Mouse (Mus musculus): Measurements from ENCODE around the gene Ankrd2.
A peak's percentile ranks its signal among the peaks of the same experiment; 100 is the strongest.

Ankrd2 gene

DNA sequence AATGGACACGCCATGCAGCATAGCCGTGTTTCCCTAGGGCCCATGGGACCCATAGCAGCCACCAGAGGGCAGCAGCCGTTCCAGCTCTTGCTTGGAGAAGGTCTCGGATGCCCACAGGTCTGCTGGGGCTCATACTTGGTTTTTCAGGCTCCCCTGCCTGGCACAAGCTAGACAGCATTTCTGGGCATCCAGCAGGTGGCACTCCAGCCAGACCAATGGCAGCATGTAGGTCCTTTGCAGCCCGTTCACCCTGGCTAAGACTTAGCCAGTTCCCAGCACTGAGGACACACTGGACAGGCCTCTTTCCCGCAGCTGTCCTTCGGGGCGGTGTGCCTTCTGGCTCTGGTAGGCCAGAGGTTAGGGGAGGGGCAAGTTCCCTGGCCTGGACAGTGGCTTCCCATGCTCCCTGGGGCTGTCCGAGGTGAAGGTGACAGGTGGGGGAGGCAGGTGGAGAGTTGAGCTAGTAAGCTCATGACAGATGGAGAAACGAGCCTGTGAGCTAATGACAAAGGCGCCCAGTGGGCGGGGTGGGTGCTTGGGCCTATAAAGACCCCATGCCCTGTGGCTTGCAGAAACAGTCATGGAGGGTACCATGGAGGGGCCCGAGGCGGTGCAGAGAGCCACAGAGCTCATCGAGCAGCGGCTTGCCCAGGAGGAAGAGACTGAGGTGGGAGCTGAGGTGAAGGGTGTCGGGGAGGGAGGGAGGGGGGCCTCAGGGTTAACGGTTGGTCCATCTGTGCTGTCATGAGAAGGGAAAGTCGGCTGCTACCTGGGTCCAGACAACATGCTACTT, at the start of gene Ankrd2:
Ankrd2 (plus strand) TSS at position 545 of the 793 bp plus-strand sequence.
- peak; percentile 88 for DNase-seq (ENCODE audit: low read depth)

DNA sequence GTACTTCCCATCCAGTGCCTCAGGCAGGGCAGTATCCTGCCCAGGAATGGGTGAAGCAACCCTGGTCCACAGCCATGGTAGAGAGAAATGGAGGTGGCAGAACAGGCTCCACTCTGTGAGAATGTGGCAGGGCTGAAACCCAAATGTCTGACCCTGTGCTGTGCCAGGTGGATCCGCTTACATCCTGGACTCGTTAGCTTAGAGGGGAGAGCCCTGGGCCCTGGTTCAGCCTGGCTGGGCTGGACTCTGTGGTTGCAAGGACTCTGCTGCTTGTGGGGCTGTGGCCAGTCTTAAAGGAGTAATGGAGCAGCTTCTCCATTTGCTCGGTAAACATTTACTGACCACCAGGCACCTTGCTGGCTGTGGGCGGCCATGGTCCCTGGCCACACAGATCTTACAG, 48.6 kb upstream of the Ankrd2 start:
- DNase-seq (ENCODE audit: low read depth) = no peak

- no peak for DNase-seq (ENCODE audit: low read depth)
Measured at GRCm38 (mm10) chr19:41989810-41990209, 46.0 kb upstream of the Ankrd2 start.

DNA sequence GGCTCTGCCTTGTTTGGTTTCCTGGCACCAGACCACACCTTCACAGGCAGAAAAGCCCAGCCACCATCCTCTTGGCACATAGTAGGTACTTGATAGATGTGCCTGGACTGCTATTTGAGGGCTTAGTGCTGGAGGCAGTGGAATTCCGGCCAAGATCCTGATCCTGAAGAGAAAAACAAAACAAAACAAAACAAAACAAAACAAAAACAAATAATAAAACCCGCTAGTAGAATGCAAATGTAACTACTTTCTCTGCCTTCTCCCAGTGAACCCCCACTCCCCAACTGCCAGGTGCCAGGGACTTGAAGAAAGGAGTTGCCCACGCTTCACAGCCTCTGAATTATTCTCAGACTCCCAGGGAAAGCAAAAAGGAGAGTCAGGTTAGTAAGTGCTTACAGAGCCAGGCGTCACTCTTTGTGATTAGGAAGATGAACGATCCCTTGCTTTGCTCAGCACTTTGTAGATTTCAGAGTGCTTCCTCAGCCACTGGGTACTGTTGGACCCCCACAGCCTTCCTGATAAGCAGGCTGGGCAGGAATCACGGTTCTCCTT, 43.8 kb upstream of the Ankrd2 start:
- no peak for DNase-seq (ENCODE audit: low read depth)

GRCm38 (mm10) chr19:41992971-41993370, 42.8 kb upstream of the Ankrd2 start:
- DNase-seq (ENCODE audit: low read depth) = no peak

GRCm38 (mm10) chr19:41993484-41993883, 42.3 kb upstream of the Ankrd2 start:
- DNase-seq (ENCODE audit: low read depth) = peak; percentile 98

- no peak for DNase-seq (ENCODE audit: low read depth)
Measured at GRCm38 (mm10) chr19:41994023-41994422, 41.8 kb upstream of the Ankrd2 start.

DNA sequence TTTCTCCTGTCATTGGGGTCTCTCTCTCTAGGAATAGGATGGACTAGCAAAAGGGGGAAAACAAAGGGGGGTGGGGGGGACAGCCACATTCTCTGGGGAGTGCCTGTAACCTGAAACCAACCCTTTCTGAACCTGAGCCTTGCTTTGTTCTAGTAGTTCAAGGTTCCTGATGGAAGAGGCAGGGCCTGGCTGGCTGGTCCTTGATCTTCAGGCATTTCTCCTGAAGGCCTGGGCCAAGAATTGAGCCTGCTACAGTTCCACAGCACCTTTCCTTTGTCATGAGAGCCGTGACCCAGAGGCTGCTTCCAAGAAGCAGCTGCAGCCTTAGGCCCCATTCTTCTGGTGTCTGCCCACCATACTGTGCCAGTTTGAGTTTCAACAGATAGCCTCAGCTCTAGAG, 40.3 kb upstream of the Ankrd2 start:
- DNase-seq (ENCODE audit: low read depth) = no peak

GRCm38 (mm10) chr19:41997090-41997489, 38.7 kb upstream of the Ankrd2 start:
- no peak for DNase-seq (ENCODE audit: low read depth)

- DNase-seq (ENCODE audit: low read depth) = peak; percentile 67
Measured at GRCm38 (mm10) chr19:41998770-41999548, 36.8 kb upstream of the Ankrd2 start.

- DNase-seq (ENCODE audit: low read depth) = no peak
Measured at GRCm38 (mm10) chr19:41999688-42000283, 36.0 kb upstream of the Ankrd2 start.

GRCm38 (mm10) chr19:42000446-42000958, 35.3 kb upstream of the Ankrd2 start:
- no peak for DNase-seq (ENCODE audit: low read depth)

DNA sequence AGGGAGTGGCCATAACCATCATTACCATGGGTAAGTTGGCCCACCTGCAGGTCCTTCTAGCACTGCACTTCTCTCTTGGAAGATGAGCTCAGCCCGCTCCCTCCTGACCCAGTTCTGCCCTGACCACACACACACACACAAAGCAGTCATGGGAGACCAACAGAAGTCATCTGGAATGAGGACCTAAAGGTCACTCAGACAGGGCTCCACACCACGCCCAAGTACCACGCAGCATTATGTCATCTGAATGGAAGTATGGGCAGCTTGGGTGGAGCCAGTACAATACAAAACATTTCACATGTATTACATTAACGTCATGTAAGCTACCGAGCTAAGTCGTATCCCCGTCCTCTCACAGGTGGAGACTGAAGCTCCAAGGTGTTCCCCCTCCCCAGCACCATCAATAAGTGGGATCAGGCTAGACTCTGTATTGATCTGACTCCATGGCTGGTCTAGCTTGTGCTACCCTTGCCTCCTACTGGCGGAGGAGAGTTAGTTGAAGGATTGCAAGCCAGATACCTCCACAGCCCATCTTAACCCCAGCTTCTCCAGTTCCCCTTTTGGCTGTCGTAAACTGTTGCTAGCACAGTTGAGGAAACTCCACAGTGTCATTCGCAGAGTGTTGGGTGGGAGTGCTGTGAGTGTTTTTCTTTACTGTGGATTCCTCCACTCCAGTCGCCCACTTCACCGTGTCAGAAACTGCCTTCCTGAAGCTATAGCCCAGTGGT, 34.4 kb upstream of the Ankrd2 start:
- no peak for DNase-seq (ENCODE audit: low read depth)

DNA sequence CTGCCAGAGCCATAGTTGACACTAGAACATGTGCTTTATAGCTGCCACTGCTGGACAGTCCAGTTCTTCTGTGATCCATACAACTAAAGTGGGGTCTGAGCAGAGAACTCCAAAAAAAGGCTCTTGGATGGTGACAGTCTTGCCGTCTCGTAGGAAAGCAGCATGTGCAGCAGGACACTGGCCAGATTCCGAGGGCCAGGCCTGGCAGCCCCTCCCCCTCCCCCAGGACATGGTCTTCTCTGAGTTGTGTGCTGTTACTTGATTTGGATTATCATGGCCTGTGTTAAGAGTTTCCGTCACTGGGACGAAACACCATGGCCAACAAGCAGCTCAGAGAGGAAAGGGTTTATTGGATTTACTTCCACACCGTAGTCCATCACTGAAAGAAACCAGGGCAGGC, 31.5 kb upstream of the Ankrd2 start:
- DNase-seq (ENCODE audit: low read depth) = no peak

DNA sequence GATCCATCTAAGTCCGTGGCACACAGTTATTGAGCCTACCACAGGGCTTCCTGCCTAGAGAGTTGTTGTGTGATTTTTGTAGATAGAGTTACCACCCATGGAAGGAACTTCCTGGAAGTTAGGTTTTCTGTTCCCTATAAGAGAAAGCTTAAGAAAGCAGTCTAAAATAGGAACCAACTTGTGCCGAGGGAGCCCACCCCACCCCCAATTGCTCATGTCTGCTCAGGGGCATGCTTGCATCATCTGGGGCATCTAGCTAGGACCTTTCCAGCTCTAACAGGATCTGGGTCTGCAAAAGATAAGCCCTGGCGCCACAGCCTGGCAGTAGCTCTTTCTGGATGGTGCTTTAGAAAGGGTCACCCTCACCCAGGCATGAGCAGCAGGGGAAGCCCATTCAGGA, 30.2 kb upstream of the Ankrd2 start:
- DNase-seq (ENCODE audit: low read depth) = no peak

GRCm38 (mm10) chr19:42006568-42006967, 29.2 kb upstream of the Ankrd2 start:
- peak; percentile 68 for DNase-seq (ENCODE audit: low read depth)

DNA sequence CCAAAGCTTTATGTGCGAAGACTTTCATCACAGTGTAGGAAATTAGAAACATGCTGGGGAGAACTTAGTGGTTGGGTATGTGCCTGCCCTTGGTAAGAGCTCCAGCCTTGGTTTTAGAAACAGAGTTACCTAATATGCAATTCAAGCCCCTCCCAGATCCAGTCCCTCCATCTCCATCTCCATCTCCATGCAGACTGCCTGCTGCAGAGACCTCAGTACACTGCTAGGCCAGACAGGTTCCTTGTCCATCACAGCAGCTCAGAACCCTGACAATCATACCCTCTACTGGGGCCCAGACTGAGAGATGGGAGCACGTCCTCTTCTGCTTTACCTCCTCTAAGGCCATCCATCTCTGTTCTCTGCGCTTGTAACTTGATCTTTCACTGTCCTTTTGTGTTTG, 27.2 kb upstream of the Ankrd2 start:
- peak; percentile 71 for DNase-seq (ENCODE audit: low read depth)

GRCm38 (mm10) chr19:42009067-42009466, 26.7 kb upstream of the Ankrd2 start:
- DNase-seq (ENCODE audit: low read depth) = peak; percentile 76

GRCm38 (mm10) chr19:42010436-42010835, 25.4 kb upstream of the Ankrd2 start:
- no peak for DNase-seq (ENCODE audit: low read depth)

DNA sequence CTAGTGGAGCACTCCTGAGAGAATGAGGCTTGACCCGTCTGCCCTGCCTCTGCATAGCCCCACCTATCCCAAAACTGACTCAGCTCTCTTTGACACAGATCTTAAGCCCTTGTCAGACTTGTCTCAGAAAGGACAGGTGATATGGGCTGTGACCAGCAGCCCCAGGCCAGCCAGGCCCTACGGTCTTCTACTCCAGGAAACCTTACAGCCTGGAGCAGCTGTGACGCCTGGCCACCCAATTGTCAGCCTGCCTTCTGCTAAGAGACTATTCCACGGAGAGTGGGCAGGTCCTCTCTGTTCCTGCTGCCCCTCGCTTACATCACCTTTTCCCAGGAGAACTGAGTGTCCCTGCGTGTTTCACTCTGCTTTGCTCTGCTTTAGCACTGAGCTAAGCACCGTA, 24.7 kb upstream of the Ankrd2 start:
- no peak for DNase-seq (ENCODE audit: low read depth)

DNA sequence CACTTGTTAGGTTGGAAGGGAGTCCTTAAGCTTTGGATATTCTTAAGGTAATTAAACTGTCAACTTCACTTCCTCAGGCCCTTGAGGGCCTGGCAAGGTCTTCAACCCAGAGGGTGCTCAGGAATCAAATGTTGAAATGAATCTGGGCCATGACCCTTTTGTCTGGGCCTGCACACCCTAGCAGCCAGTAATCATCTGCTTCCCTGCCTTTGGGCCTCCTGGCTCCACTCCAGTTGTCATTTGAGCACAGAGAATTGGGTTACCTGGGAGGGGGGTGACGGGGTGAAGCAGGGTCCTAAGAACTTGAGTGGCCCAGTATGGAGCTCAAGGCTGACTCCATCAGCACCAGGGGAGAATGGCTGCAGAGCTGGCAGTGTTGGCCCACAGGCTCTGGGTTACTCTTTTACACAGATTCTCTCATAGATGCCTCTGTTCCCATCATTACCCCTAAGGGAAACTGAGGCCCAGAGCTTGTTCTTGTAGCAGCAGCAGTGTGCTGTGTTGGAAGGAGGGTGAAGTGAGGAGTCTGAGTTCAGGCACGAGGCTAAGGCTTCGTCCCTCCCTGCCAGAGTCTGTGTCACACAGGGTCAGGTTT, 21.5 kb upstream of the Ankrd2 start:
- DNase-seq (ENCODE audit: low read depth) = no peak

Measured in NIH3T3 (cell line).